Mouse (Mus musculus) intestine, embryonic 15.5 days (tissue): ENCODE data around the gene Rtn2. TPM values are rescaled to one million over a fixed set of nuclear protein-coding genes. Genes with fewer than 3 reads are reported as not detected.

Experiments used
- ATAC-seq: fragments of 200-750 bp; cut with Nextera tagmentation; 2 replicates; pipeline ENCODE4 v1.8.0; 2017; ENCODE audit warnings: moderate TSS enrichment, moderate library complexity
- H3K27ac ChIP-seq: fragments of 300-500 bp; sonication (generic); 2 replicates; pipeline ENCODE4 v1.5.1; 2015; ENCODE audit warnings: mild to moderate bottlenecking, inconsistent platforms
- H3K27me3 ChIP-seq: fragments of 300-500 bp; sonication (generic); replicated peaks from 2 replicates; pipeline ENCODE4 v1.6.1; 2015; ENCODE audit warnings: inconsistent platforms
- H3K36me3 ChIP-seq: fragments of 300-500 bp; sonication (generic); 2 replicates; pipeline ENCODE4 v1.6.1; 2015; ENCODE audit warnings: inconsistent platforms
- H3K4me1 ChIP-seq: fragments of 300-500 bp; sonication (generic); replicated peaks from 2 replicates; pipeline ENCODE4 v1.6.1; 2015; ENCODE audit warnings: inconsistent platforms
- H3K4me2 ChIP-seq: fragments of 300-500 bp; sonication (generic); replicated peaks from 2 replicates; pipeline ENCODE4 v1.6.1; 2015; ENCODE audit warnings: mild to moderate bottlenecking, inconsistent platforms
- H3K4me3 ChIP-seq: fragments of 300-500 bp; sonication (generic); replicated peaks from 2 replicates; pipeline ENCODE4 v1.5.1; 2015; ENCODE audit warnings: inconsistent platforms
- H3K9ac ChIP-seq: fragments of 300-500 bp; sonication (generic); 2 replicates; pipeline ENCODE4 v1.6.1; 2015; ENCODE audit warnings: inconsistent platforms
- H3K9me3 ChIP-seq: fragments of 300-500 bp; sonication (generic); 2 replicates; pipeline ENCODE4 v1.6.1; 2016; ENCODE audit warnings: inconsistent platforms
- WGBS: fragments of 180-500 bp; shearing (Covaris S2); methylation state at CpG from one replicate; pipeline ENCODE4 v1.1.7; 2015; 5-methylcytosine and 5-hydroxymethylcytosine counted together
- polyA plus RNA-seq: library from polyadenylated mRNA; unstranded; fragments of >200 nt; fragmentation: Nextera tagmentation; extraction: Ambion mirVana; gene quantifications from 2 replicates; pipeline ENCODE4 v1.2.1, GENCODE M21; 2015

Gene Rtn2
- polyA plus RNA-seq, 1 experiment from 2014 or later = 11.3 TPM

- Histone ChIP-seq H3K27me3 (no peaks in the 10 kb centered on the region), H3K27ac (no peak overlapping the region), H3K4me3 (peak overlapping the region; percentile 37), H3K4me2 (peak overlapping the region; percentile 83), H3K4me1 (peaks cover 12% of the 10 kb centered on the region), H3K9me3 (no peaks in the 10 kb centered on the region), H3K9ac (peak overlapping the region; percentile 45), H3K36me3 (no peaks in the 10 kb centered on the region)
- ATAC-seq = peak; percentile 71
- WGBS = 13% methylated on average over 21 of the region's 22 CpGs
Measured at GRCm38 (mm10) chr7:19295503-19296185, 13.2 kb downstream of the Rtn2 start.

GRCm38 (mm10) chr7:19297034-19297433 lies 14.6 kb downstream of the Rtn2 start:
- Histone ChIP-seq H3K27me3 (peaks cover 5% of the 10 kb centered on the region; the same call in 1 of the 2 replicates), H3K9ac (no peak overlapping the region), H3K4me3 (no peak overlapping the region), H3K9me3 (no peaks in the 10 kb centered on the region), H3K4me1 (0 out of 2 replicates have a peak, but pooled peaks cover 10% of the 10 kb centered on the region), H3K4me2 (no peak overlapping the region), H3K27ac (no peak overlapping the region), H3K36me3 (no peaks in the 10 kb centered on the region)
- 86% methylated on average over 6 of the region's 6 CpGs for WGBS
- ATAC-seq = no peak

GRCm38 (mm10) chr7:19297794-19298193 lies 15.4 kb downstream of the Rtn2 start:
- Histone ChIP-seq H3K9ac (no peak overlapping the region), H3K4me1 (0 out of 2 replicates have a peak, but pooled peaks cover 11% of the 10 kb centered on the region), H3K4me3 (no peak overlapping the region), H3K27me3 (peaks cover 13% of the 10 kb centered on the region; the same call in 1 of the 2 replicates), H3K9me3 (no peaks in the 10 kb centered on the region), H3K27ac (no peak overlapping the region), H3K36me3 (no peaks in the 10 kb centered on the region), H3K4me2 (no peak overlapping the region)
- 87% methylated on average over 5 of the region's 5 CpGs for WGBS
- no peak for ATAC-seq

GRCm38 (mm10) chr7:19299194-19299593 lies 16.8 kb downstream of the Rtn2 start:
- 20% methylated on average over 3 of the region's 3 CpGs for WGBS
- no peaks in the 10 kb centered on the region for H3K9me3 ChIP-seq
- peaks cover 26% of the 10 kb centered on the region for H3K27me3 ChIP-seq
- ATAC-seq = no peak
- no peak overlapping the region for H3K27ac ChIP-seq
- H3K36me3 ChIP-seq = no peaks in the 10 kb centered on the region
- peaks cover 17% of the 10 kb centered on the region; the same call in 1 of the 2 replicates for H3K4me1 ChIP-seq
- H3K9ac ChIP-seq = no peak overlapping the region
- H3K4me3 ChIP-seq = no peak overlapping the region
- H3K4me2 ChIP-seq = no peak overlapping the region

GRCm38 (mm10) chr7:19300501-19301421 lies 18.3 kb downstream of the Rtn2 start:
- peak overlapping the region; percentile 43 for H3K4me3 ChIP-seq
- H3K27ac ChIP-seq = no peak overlapping the region
- H3K27me3 ChIP-seq = peaks cover 42% of the 10 kb centered on the region
- H3K4me2 ChIP-seq = peak overlapping the region; percentile 47
- no peaks in the 10 kb centered on the region for H3K36me3 ChIP-seq
- H3K9me3 ChIP-seq = no peaks in the 10 kb centered on the region
- peak; percentile 87 for ATAC-seq
- H3K4me1 ChIP-seq = peaks cover 27% of the 10 kb centered on the region
- under 1% methylated on average over 29 of the region's 29 CpGs for WGBS
- H3K9ac ChIP-seq = peak overlapping the region; percentile 18

- no peak for ATAC-seq
- Histone ChIP-seq H3K9me3 (no peaks in the 10 kb centered on the region), H3K27ac (no peak overlapping the region), H3K4me3 (peak overlapping the region; percentile 43), H3K27me3 (peaks cover 51% of the 10 kb centered on the region), H3K36me3 (no peaks in the 10 kb centered on the region), H3K4me1 (peaks cover 27% of the 10 kb centered on the region), H3K9ac (0 out of 2 replicates have a peak overlapping the region, but pooled peaks have one; percentile 6), H3K4me2 (peak overlapping the region; percentile 47)
- 11% methylated on average over 16 of the region's 16 CpGs for WGBS
Measured at GRCm38 (mm10) chr7:19301461-19302263, 19.2 kb downstream of the Rtn2 start.

GRCm38 (mm10) chr7:19302264-19303045 lies 20.0 kb downstream of the Rtn2 start:
- Histone ChIP-seq H3K9me3 (no peaks in the 10 kb centered on the region), H3K36me3 (no peaks in the 10 kb centered on the region), H3K4me1 (peaks cover 27% of the 10 kb centered on the region), H3K4me3 (no peak overlapping the region; the same call in 1 of the 2 replicates), H3K27ac (no peak overlapping the region), H3K9ac (no peak overlapping the region), H3K27me3 (peaks cover 58% of the 10 kb centered on the region), H3K4me2 (peak overlapping the region; percentile 47)
- ATAC-seq = no peak
- 51% methylated on average over 13 of the region's 13 CpGs for WGBS

- no peak overlapping the region for H3K4me3 ChIP-seq
- no peak overlapping the region for H3K9ac ChIP-seq
- no peaks in the 10 kb centered on the region for H3K36me3 ChIP-seq
- no peak overlapping the region for H3K4me2 ChIP-seq
- H3K27me3 ChIP-seq = peaks cover 58% of the 10 kb centered on the region
- 75% methylated on average over 12 of the region's 12 CpGs for WGBS
- no peak overlapping the region for H3K27ac ChIP-seq
- H3K4me1 ChIP-seq = peaks cover 31% of the 10 kb centered on the region
- no peaks in the 10 kb centered on the region for H3K9me3 ChIP-seq
- no peak for ATAC-seq
Measured at GRCm38 (mm10) chr7:19303046-19303305, 20.6 kb downstream of the Rtn2 start.

GRCm38 (mm10) chr7:19303770-19304169 lies 21.3 kb downstream of the Rtn2 start:
- peaks cover 58% of the 10 kb centered on the region for H3K27me3 ChIP-seq
- under 1% methylated on average over 16 of the region's 16 CpGs for WGBS
- peak overlapping the region; percentile 35 for H3K4me3 ChIP-seq
- no peak overlapping the region for H3K9ac ChIP-seq
- H3K9me3 ChIP-seq = no peaks in the 10 kb centered on the region
- no peaks in the 10 kb centered on the region for H3K36me3 ChIP-seq
- H3K27ac ChIP-seq = no peak overlapping the region
- peaks cover 31% of the 10 kb centered on the region for H3K4me1 ChIP-seq
- peak overlapping the region; percentile 66 for H3K4me2 ChIP-seq
- no peak for ATAC-seq

- no peak for ATAC-seq
- H3K4me2 ChIP-seq = peak overlapping the region; percentile 66
- WGBS = 3% methylated on average over 48 of the region's 48 CpGs
- H3K9ac ChIP-seq = peak overlapping the region; percentile 22
- H3K27ac ChIP-seq = no peak overlapping the region
- H3K36me3 ChIP-seq = no peaks in the 10 kb centered on the region
- peaks cover 58% of the 10 kb centered on the region for H3K27me3 ChIP-seq
- peaks cover 37% of the 10 kb centered on the region for H3K4me1 ChIP-seq
- peak overlapping the region; percentile 35 for H3K4me3 ChIP-seq
- no peaks in the 10 kb centered on the region for H3K9me3 ChIP-seq
Measured at GRCm38 (mm10) chr7:19304501-19305412, 22.3 kb downstream of the Rtn2 start.

GRCm38 (mm10) chr7:19305413-19305735 lies 22.9 kb downstream of the Rtn2 start:
- Histone ChIP-seq H3K27me3 (peaks cover 58% of the 10 kb centered on the region), H3K4me3 (peak overlapping the region; percentile 35; the same call in 1 of the 2 replicates)

More at GRCm38 (mm10) chr7:19305413-19305735, 22.9 kb downstream of the Rtn2 start:
- H3K9me3 ChIP-seq = no peaks in the 10 kb centered on the region
- H3K27ac ChIP-seq = no peak overlapping the region
- peak overlapping the region; percentile 66 for H3K4me2 ChIP-seq
- no peak for ATAC-seq
- peaks cover 36% of the 10 kb centered on the region for H3K4me1 ChIP-seq
- 11% methylated on average over 6 of the region's 6 CpGs for WGBS
- H3K9ac ChIP-seq = peak overlapping the region; percentile 22; the same call in 1 of the 2 replicates
- no peaks in the 10 kb centered on the region for H3K36me3 ChIP-seq
